Mouse (Mus musculus) thymus, postnatal 36 days (tissue): ENCODE results near the gene Nedd4.

Experiments used
- DNase-seq, 2 experiments: peaks; one replicate each; pipeline ENCODE4 v3.0.0; 2022; ENCODE audit warnings: mixed read lengths in 2 of 2

Nedd4 gene

DNA sequence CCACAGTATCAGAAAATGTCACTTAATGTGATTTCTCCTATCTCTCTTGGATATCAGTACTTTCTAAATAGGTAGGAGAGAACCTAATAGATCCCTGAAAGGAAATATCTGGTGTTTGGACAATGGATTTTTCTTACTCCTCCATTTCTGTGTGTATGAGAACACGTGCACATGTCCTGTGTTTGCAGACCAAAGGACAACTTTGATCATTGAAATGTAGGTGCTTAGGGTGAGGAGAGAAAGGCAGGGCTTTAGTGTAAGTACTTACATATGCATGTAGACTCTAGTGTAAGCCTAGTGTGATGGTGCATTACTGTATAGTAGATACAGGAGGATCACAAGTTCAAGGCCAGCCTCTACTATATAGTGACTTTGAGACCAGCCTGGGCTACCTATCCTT, 21.1 kb downstream of the Nedd4 start:
- no peak for DNase-seq

DNA sequence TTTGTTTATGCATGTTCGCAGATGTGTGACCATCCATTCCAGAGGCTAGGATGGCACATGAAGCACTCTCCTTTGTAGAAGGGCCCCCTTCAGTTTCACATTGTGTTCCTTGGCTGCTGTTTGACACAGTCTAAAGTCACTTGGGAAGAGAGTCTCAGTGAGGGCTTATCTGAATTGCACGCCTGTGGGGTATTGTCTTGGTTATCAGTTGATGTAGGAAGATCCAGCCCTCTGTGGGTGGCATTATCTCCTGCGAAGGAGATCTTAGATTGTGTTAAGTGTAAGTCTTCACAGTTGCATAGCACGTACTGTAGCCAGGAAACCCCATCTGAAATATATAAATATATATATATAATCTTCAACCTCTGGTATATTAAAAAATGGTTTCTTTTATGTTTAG, 23.1 kb downstream of the Nedd4 start:
- no peak for DNase-seq

DNA sequence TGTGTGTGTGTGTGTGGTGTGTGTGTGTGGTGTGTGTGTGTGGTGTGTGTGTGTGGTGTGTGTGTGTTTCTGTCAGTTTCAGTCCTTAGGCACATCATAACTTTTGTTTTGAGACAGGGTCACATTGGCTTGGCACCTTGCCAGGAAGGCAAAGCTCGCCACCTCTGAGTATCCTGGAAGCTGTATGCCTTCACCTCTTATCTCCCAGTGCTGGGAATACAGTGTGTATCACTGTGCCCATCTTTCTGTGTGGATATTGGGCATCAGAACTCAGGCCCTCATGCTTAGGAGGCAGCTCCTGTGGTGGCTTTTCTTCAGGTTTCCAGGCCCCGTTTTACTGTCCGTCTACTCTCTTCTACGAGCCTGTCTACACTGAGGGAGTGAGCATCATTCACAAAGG, 24.4 kb downstream of the Nedd4 start:
- DNase-seq, result no peak

DNA sequence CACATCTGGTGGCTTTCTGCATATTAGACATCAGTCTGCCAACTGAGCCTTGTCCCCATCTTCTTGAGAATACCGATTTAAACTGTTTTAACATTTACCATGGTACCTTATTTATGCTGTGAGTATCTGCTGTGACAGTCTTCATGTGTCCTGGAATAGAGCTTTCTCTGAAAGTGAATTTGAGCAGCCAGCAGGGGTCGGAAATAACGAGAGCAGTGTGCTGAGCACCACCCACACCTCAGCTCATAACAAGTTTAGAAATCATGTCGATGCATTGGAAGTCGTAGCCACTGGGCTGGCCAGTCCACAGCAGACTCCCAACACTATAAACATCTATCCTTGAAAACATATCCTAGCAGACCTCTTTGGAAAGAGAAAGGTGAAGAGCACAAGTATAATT, 27.4 kb downstream of the Nedd4 start:
- no peak for DNase-seq

DNA sequence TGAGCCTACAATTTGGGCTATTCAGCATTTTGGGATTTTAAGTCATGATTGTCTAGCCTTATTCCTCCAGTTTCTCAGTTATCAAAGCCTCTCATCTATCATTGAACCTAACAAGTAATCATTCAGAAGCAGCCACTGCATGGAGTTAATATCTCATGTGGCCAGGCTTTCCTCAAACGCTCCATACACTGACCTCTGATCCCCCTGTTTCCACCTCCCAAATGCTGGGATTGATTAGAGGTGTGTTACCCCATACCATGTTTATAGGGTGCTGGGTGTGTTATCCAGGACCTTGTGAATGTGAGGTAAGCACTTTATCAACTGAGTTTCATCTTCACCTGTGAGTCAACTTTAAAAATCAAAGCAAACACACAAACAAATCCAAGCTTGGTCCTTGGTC, 28.7 kb downstream of the Nedd4 start:
- DNase-seq, result no peak

DNA sequence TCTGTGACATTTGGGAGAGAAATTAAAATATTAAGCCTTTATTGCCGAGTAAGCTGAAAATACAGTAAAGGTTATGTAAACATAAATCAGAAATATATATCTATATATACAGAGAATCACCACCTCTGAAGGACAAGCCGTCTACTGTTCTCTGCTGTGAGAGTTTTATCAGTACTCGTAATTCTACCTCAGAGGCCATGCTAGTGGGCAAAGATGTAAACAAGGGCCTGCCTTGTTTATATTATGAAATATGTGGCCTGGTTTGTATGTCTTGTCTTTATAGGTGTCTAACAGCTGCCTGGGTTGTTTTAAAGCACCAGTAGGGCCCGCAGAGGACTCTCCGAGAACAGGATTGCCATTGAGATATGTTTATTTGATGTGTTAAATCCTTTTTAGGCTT, 29.8 kb downstream of the Nedd4 start:
- DNase-seq, result no peak

DNA sequence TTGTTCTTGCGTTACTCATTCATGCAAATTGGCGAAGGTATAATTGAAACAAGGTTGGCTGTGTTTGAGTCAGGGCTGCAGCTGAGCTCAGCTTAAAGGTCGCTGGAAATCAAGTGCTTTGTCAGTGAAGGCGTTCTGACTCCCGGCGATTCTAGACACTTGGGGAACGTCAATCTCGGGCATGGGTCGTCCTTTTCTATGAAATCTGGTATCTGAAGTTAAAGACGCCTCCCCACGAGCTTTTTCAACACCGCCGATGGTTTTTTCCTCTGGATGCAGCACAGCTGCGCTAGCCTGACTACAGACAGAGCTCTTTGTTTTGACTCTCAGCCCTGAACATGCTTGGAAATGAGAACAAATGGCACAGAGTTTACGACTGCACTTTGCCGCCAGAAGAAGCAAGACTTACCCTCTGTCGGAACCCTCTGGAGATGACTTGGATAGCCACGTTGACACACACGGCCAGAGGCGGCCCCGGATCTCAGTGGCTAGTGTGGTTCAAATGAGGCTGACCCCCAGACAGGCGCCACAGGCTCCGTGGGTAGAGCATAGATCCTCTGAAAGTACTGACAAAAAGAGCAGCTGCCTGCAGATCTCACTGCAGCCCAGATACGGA, 31.0 kb downstream of the Nedd4 start:
- no peak for DNase-seq

DNA sequence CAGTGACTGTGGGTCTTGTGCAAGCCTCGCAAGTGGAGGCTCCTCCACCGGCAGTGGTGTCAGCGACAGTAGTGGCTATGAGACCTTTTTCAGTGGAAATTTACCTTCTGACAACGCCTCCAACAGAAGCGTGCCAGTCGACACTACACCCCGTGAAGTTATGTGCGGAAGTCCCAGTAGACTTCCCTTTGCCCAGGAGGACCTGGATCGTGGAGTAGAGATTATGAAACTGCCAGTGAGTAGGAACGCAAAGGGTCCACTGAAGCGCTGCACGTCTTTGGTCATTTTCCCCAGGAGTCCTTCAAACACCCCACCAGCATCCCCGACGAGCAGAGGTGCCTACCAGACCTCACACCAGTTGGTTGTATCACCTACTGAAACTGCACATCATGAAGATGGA, 31.7 kb downstream of the Nedd4 start:
- DNase-seq, result no peak

DNA sequence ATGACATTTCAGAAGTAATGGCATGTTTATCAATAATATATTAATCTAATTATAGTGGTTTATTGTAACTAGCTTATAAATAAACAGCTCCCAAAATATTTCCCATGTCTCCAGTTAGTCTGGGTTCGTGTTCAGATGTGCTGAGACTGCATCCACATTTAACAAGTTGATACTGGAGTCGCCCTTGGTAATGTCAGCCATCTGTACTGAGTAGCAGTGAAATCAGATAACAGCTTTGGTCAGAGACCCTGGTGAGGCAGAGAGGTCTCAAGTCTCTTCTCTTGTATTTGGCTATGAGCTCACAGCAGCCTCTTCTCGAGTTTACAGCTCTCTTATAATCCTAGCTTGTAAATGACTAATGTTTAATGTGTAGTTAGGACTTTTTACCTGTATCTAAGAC, 34.4 kb downstream of the Nedd4 start:
- no peak for DNase-seq

DNA sequence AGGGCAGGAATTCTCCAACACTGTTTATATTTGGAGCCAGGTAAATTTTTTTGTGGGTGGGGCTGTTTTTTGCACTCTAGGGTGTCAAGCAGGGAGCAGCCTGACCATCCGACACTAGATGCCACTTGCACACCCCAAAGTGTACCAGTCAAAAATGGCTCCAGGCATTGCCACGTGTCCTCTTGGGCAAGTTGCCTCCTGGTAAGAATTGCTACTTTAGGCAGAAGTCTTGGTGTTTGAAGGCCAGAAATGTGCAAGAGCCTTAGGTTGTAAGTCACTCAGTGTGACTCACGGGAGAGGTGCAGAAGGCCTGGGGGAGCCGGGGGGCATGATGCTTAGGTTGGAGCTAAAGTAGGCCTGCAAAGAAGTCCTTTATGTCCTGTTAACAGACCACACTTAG, 35.6 kb downstream of the Nedd4 start:
- DNase-seq, result no peak

DNA sequence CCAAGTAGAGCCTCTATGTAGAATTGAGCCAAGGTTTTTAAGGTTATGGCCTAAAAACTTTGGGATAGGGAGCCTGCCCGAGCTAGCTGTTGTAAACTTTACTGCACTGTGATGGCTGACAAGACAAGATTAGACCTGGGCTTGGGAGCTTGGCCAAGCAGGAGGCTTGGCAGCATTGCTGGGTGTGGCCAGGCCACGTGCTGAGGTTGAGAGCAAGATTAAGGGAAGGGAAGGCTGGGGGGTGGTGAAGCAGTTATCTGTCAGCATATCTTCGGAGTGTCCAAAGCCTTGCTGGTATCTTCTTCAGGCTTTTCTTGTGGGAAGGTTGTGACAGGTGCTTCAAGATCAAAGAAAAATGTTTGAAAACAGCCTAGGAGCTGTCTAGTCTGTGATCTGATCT, 37.6 kb downstream of the Nedd4 start:
- DNase-seq, result no peak

DNA sequence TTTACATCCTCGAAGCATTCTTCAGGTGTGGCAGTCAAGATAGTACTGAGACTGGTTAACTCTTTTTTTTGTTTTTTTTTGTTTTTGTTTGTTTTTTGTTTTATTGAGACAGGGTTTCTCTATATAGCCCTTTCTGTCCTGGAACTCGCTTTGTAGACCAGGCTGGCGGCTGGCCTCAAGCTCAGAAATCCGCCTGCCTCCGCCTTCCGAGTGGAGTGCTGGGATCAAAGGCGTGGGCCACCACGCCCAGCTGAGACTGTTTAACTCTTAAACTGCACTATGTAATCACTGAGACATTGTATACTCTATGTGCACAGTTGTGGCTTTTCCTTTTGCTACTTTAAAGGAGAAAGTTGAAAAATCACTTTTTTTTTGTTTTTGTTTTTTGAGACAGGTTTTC, 39.3 kb downstream of the Nedd4 start:
- no peak for DNase-seq

DNA sequence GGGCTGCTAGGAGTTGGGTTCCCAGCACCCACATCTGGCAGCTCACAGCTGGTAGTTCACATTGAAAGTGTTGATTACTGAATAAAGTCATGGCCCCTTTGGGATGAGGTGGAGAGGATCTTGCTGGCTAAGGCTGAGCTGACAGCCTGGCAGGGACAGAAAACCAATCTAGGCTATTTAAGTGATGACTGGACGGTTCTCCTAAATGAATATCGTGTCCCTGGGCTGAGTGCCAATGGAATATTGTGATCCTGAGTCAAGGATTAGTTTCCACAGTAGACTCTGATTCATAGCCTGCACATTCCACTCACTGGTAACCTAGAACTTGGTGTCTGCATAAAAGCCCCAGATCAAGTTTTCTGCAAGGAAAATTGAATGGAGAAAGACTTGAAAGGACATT, 39.9 kb downstream of the Nedd4 start:
- DNase-seq, result no peak

DNA sequence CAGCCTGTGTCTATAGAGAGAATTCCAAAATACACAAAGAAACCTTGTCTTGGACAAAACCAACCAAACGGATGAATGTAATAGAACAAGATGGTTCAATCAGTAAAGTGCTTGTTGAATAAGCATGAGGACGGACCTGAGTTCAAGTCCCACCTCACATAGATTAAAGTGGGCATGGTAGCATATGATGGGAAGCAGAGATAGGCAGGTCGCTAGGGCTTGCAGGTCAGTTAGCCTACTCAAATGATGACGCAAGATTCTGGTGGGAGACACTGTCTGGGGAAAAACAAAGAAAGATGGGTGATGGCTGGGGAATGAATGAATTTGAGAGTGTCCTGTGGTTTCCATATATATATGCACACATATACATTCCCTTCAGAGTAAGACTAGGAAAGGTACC, 41.0 kb downstream of the Nedd4 start:
- DNase-seq, result no peak

DNA sequence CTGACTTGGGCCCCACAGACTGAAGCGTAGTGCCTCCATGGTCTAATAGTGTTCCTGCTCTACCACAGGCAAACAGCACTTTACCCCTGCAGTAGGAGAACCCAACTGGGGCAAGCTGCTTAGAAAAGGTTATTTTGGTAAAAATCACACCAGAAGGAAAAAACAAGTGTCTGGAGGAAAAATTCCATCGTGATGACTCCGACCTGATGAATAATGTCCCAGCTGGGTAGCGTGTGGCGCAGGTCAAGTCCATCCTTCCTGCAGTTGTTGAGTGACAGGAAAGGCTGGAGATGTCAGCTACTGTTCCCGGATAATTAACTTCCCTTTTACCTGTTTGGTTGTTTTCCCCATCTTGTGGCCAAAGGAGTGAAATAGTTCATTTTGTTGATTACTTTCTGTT, 41.6 kb downstream of the Nedd4 start:
- no peak for DNase-seq

DNA sequence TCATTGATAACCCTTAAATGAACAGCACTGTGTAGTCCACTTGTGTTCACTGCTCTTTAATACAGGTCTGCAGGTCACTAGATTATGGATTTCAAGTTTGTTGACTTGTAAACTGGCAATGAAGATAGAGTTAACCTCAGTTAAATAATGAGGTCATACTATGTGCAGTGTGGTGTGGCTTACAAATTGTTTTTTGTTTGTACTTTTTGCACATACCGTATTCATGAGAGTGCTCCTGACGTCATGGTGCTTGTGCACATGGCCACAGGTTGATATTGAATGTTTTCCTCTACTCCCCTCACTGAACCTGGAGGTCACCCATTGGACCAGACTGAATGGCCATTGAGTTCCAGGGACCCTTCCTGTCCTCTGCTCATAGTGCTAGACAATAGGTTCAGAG, 43.1 kb downstream of the Nedd4 start:
- DNase-seq, result no peak

DNA sequence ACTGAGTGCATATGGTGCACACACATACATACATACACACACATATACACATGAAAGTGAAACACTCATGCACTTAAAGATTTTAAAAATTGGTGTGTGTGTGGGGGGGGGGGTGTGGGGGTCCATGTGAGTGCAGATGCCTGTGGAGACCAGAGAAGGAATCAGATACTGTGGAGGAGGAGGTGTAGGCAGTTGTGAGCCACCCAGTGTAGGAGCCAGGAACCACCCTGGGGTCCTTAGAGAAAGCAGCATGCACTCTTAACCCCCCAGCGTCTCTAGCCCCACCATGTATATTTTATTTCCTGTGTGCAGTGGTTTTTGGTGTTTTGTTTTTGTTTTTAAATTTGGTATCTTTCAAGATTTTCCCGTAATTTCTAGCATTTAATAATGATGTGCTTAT, 45.9 kb downstream of the Nedd4 start:
- DNase-seq, result no peak

DNA sequence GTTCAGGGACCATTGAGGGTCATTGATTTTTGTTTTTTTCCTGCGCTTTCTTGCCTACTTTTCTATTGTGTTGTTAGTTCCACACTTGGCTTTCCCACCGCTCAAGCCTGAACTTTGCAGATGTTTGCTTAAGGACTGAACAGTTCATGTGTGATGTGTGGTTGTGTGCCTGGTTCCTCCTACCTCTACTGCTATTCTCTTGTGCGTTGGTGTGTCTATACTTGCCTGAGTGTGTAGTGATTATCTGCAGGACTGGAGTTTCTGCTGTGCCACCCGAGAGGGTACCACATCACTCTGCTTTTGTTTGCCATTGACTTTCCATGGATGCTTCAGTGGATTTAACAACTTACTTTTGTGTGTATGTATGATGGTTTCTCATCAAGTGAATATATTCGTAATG, 46.5 kb downstream of the Nedd4 start:
- no peak for DNase-seq

DNA sequence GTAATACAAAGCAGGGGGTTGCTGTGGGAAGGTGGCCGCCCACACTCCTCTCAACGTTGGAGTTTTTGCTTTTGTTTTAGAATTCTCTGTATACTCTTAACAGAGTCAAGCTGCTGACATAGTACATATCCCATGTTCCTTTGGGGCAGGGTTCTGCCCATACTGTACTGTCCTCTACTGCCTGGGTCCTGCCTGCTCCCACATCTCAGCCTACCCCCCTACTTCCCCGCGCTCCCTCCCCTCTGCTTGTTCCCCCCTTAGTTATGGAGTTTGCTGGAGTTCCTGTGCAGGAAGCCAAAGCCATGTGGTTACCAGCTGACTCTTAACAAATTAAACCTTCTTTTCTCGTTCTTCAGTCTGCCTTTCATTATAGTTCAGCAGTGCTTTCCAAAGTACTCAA, 47.9 kb downstream of the Nedd4 start:
- no peak for DNase-seq

DNA sequence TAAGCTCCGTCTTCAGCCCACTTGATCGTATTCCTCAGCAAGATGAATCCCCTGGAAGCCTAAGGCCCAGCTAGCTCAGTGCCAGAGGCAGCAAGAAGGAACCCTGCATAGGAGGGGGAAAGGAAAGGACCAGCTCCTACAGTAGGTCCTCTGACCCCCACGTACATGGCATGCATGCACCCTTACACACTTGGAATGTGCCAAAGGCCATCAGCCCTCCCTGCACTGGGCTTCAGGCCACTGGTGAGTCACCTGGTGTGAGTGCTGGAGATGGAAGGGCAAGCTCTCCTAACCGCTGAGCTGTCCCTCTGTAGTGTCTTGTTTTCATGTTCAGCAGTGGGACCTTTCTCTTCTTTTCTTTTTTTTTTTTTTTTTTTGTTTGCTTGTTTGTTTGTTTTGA, 52.8 kb downstream of the Nedd4 start:
- DNase-seq, result no peak

DNA sequence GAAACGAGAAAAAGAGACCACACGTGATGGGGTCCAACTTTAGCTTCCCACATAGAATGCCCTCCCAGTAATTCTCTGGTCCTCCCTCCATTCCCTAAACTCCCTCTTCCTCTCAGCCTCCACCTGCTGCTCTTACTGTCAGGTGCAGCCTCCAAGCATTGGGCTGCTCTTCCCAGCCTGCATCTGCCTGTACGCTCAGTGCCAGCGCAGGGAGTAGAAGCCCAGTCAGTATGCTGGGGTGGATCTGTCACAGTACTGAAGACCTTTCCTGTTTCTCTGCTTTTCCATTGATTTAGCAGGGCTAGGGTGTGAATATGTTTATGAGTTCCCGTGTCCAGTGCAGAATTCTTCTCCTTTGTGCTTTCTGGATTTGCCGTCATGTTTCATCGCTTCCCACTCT, 54.1 kb downstream of the Nedd4 start:
- no peak for DNase-seq

DNA sequence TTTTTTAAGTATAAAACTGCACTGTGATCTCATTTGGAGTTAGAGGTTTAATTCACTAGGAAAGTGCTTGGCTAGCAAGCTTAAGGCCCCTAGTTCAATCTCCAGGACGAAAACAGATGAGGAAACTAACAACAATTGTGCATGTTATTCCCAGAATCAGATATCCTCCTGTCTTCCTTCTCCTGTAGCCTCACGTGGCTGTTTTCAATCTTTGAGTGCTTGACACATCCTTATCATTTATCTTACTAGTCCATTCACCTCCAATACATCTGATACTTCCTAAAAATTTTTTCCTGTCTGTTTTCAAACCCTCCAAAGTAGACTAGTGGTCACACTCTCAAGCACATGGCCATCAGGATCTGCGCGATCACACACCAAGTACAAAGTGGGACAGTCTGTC, 57.0 kb downstream of the Nedd4 start:
- DNase-seq, result no peak

DNA sequence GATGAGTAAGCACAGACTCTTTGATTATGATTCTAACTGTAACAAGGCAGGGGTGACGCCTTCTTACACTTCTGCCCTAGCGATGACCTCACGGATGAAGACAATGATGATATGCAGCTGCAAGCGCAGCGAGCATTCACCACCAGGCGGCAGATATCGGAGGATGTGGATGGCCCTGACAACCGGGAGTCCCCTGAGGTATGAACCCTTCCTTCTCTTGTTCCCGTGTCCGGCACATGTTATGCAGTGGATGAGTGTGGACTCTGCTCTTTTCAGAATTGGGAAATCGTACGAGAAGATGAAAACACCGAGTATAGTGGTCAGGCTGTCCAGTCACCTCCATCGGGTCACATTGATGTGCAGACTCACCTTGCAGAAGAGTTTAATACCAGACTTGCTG, 59.1 kb downstream of the Nedd4 start:
- DNase-seq, result no peak

DNA sequence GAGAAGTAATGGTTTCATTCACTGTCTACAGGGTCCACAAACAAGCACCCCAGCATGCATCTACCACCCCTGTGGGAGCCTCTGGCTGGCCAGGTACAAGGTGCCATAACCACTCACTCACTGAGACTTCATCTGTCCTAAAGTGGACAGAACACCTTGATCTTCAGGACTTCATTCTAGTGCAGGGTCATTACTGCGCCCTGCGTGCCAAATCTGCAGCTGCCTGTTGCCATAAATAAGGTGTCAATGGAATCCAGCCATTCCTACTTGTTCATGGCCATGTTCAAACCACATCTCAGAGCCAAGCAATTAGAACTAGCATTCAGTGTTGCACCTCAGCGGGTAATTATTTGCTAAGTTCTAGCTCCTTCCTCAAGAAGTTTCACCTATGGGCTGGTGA, 60.5 kb downstream of the Nedd4 start:
- DNase-seq, result no peak

DNA sequence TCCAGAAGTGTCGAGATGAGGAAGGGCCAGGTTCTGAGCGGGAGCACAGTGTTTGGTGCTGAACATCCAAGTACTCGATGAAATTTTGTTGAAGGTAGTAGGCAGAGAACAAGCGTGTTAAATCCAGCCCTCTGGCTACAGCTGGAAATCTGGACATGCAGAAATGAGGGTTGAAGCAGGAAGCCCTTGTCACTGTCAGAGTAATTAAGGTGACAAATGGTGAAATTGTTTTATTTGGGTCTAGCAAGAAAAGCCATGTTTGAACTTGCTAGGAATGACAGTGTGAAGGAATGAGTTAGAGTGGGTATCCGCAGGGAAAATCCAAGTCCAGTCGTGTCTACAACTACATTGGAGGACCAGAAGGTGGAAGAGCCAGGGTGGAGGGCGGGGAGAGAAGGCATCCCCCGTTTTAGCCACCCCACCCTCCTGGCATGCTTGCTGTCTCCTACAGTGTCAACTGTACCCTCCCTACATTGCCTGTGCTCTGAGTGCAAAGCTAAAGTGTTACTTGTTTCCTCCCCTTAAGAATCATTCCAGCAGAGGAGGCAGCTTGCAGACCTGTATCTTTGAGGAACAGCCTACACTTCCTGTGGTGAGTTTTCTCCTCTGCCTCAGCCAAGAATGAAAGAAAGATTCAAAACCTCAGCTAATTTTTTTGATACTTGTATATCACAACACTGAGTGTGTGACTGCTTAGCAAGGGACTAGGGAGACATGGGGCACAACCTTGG, 62.5 kb downstream of the Nedd4 start:
- DNase-seq, result no peak
